Mouse (Mus musculus) midbrain, embryonic 15.5 days (tissue): ENCODE results near the gene Mdm2. TPM values are rescaled to one million over a fixed set of nuclear protein-coding genes. Genes with fewer than 3 reads are reported as not detected.

ENCODE experiments used
- ATAC-seq: fragments of 200-750 bp; cut with Nextera tagmentation; replicated peaks from 2 replicates; pipeline ENCODE4 v1.8.0; 2017; ENCODE audit warnings: moderate TSS enrichment
- H3K27ac ChIP-seq: fragments of 300-500 bp; sonication (generic); 2 replicates; pipeline ENCODE4 v1.5.1; 2015; ENCODE audit warnings: mild to moderate bottlenecking, inconsistent platforms
- H3K27me3 ChIP-seq: fragments of 300-500 bp; sonication (generic); replicated peaks from 2 replicates; pipeline ENCODE4 v1.6.1; 2015; ENCODE audit warnings: inconsistent platforms
- H3K36me3 ChIP-seq: fragments of 300-500 bp; sonication (generic); replicated peaks from 2 replicates; pipeline ENCODE4 v1.6.1; 2015; ENCODE audit warnings: inconsistent platforms
- H3K4me1 ChIP-seq: fragments of 300-500 bp; sonication (generic); 2 replicates; pipeline ENCODE4 v1.6.1; 2015; ENCODE audit warnings: inconsistent platforms
- H3K4me2 ChIP-seq: fragments of 300-500 bp; sonication (generic); 2 replicates; pipeline ENCODE4 v1.6.1; 2015; ENCODE audit warnings: inconsistent platforms, mild to moderate bottlenecking, moderate library complexity
- H3K4me3 ChIP-seq: fragments of 300-500 bp; sonication (generic); 2 replicates; pipeline ENCODE4 v1.5.1; 2015; ENCODE audit warnings: mild to moderate bottlenecking, inconsistent platforms
- H3K9ac ChIP-seq: fragments of 300-500 bp; sonication (generic); 2 replicates; pipeline ENCODE4 v1.6.1; 2015; ENCODE audit warnings: mild to moderate bottlenecking, inconsistent platforms
- H3K9me3 ChIP-seq: fragments of 300-500 bp; sonication (generic); 2 replicates; pipeline ENCODE4 v1.6.1; 2016; ENCODE audit warnings: inconsistent platforms
- WGBS: fragments of 180-500 bp; shearing (Covaris S2); methylation state at CpG from one replicate; pipeline ENCODE4 v1.1.7; 2015; ENCODE audit warnings: mixed read lengths; 5-methylcytosine and 5-hydroxymethylcytosine counted together
- polyA plus RNA-seq: library from polyadenylated mRNA; unstranded; fragments of >200 nt; fragmentation: Nextera tagmentation; extraction: Ambion mirVana; gene quantifications from 2 replicates; pipeline ENCODE4 v1.2.1, GENCODE M21; 2015

The Mdm2 gene
- polyA plus RNA-seq, 1 experiment from 2014 or later = 58.2 TPM

DNA sequence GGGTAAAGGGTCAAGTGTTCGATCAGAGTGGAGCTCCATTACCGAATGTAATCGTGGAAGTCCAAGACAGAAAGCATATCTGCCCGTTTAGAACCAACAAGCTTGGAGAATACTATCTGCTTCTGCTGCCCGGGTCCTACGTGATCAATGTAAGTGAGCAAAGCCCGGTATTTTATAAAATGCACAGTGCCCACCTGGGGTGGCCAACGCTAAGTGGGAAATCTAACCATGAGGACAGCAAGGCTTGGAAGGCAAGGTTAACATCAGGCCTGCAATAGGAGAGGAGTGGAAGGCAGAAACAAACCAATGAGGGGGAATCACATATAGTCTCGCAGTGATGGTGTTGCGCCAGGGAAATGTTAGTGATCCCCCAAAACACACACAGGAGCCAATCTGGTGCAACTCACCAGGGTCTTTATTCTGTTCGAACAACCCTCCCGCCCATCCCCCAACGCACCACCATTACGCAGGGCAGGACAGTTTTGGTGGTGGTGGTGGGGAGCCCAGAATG, 30.5 kb downstream of the Mdm2 start:
- Histone ChIP-seq H3K9me3 (no peaks in the 10 kb centered on the region), H3K4me3 (no peak overlapping the region), H3K4me1 (peaks cover 7% of the 10 kb centered on the region), H3K36me3 (no peaks in the 10 kb centered on the region), H3K9ac (no peak overlapping the region), H3K27me3 (no peaks in the 10 kb centered on the region), H3K27ac (no peak overlapping the region), H3K4me2 (no peak overlapping the region)
- 94% methylated on average over 14 of the region's 14 CpGs for WGBS
- ATAC-seq = no peak

- whole genome bisulfite sequencing = 91% methylated on average over 5 of the region's 5 CpGs
- no peak for ATAC-seq
- H3K4me3 ChIP-seq = no peak overlapping the region
These were observed 31.4 kb downstream of the Mdm2 start for GRCm38 (mm10) chr10:117679029-117679686.

DNA sequence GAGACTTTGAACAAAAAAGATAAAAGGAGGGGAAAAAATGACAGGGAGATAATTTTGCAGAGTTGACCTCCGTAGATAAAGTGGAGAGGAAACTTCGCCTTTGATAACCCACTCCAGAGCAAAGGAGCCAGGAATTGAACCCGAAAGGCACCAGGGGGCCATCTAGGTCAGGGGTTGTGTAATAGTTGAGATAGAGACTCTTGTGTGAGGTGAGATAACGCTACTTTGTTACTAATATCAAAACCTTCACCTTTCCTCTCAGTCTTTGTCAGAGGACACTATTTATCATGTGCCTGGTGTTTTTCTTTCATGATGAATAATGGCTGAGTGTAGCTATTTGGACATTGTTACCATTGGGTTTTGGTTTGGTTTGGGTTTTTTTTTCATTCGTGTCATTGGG, 32.2 kb downstream of the Mdm2 start:
- Histone ChIP-seq H3K4me3 (no peak overlapping the region), H3K9me3 (no peaks in the 10 kb centered on the region), H3K27ac (no peak overlapping the region), H3K9ac (no peak overlapping the region), H3K27me3 (no peaks in the 10 kb centered on the region), H3K4me1 (peaks cover 7% of the 10 kb centered on the region), H3K36me3 (no peaks in the 10 kb centered on the region), H3K4me2 (no peak overlapping the region)
- no peak for ATAC-seq
- WGBS = 79% methylated on average over 5 of the region's 5 CpGs

More at GRCm38 (mm10) chr10:117679029-117679686, 31.4 kb downstream of the Mdm2 start:
- H3K9me3 ChIP-seq = no peaks in the 10 kb centered on the region
- no peak overlapping the region for H3K9ac ChIP-seq
- H3K27me3 ChIP-seq = no peaks in the 10 kb centered on the region
- H3K4me1 ChIP-seq = peaks cover 7% of the 10 kb centered on the region
- H3K4me2 ChIP-seq = no peak overlapping the region
- H3K27ac ChIP-seq = no peak overlapping the region
- no peaks in the 10 kb centered on the region for H3K36me3 ChIP-seq

DNA sequence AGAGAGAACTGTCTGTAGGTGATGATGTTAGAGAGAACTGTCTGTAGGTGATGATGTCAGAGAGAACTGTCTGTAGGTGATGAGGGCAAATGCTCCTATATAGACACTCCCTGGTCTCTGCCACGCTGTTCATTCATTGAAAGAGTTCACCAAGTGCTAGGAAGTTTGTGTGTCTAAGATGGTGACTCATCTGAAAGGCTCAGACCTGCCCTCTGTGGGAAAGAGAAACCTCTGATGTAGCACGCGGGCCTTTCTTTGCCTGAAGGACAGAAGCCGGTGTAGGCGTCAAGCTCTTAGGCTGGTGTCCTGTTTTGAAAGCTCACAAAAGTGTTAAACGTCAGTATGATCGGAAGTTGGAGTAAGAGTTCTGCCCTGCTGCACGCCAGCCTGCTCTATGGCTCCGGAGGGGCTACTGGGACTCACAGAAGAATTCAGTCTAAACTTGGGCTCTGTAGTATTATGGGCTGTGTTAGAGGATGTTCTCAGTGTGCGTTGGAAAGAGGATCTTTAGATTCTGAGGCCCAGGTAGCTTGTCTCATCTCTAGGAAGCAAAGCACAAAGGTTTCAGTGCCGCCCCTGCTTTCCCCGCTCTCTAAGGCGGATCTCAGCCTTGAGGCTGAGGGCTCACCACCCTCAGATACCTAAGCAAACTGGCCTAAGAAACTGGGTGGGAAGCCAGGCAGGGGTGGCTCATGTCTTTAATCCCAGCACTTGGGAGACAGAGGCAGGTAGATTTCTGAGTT, 32.9 kb downstream of the Mdm2 start:
- WGBS = 79% methylated on average over 13 of the region's 13 CpGs
- Histone ChIP-seq H3K4me3 (no peak overlapping the region), H3K4me2 (no peak overlapping the region), H3K27ac (no peak overlapping the region), H3K4me1 (peaks cover 7% of the 10 kb centered on the region), H3K9me3 (no peaks in the 10 kb centered on the region), H3K9ac (0 out of 2 replicates have a peak overlapping the region, but pooled peaks have one; percentile 2), H3K27me3 (no peaks in the 10 kb centered on the region), H3K36me3 (no peaks in the 10 kb centered on the region)
- ATAC-seq = no peak

- peak overlapping the region; percentile 41 for H3K4me3 ChIP-seq
- H3K36me3 ChIP-seq = no peaks in the 10 kb centered on the region
- peak overlapping the region; percentile 60 for H3K4me2 ChIP-seq
- ATAC-seq = peak; percentile 61
- H3K27ac ChIP-seq = peak overlapping the region; percentile 78
- H3K9me3 ChIP-seq = no peaks in the 10 kb centered on the region
- peak overlapping the region; percentile 45; the same call in 1 of the 2 replicates for H3K9ac ChIP-seq
- H3K4me1 ChIP-seq = peaks cover 7% of the 10 kb centered on the region
- H3K27me3 ChIP-seq = no peaks in the 10 kb centered on the region
- whole genome bisulfite sequencing = 20% methylated on average over 17 of the region's 17 CpGs
These were observed 33.8 kb downstream of the Mdm2 start for GRCm38 (mm10) chr10:117676644-117677313.

DNA sequence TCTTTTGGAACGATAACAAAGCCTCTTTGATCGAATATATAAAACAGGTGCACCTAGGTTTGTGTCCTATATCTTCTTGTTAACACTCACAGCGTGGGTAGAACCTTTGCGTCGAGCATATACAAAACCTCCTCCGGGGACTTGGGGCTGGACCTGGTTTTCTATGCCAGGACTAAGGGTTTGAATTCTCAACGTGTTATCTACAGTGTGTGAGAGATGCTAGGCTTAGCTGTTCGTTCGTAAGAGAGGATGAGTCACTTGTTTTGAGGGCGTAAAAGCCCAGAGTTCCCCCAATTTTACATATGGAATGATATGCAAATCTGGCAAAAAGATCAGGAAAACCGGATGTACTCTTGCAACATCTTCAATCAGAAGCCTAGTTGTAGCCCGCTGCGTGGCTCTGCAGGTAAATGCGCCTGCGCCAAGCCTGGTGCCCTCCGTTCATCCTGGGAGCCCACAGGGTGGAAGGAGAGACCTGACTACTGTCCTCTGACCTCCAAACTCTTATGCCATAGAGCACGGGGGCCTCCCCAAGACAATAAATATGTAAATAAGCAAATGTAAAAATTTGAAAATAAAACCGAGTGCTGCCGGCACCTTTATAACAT, 34.4 kb downstream of the Mdm2 start:
- H3K9me3 ChIP-seq = no peaks in the 10 kb centered on the region
- WGBS = 24% methylated on average over 19 of the region's 19 CpGs
- H3K4me1 ChIP-seq = peaks cover 7% of the 10 kb centered on the region
- no peaks in the 10 kb centered on the region for H3K36me3 ChIP-seq
- H3K9ac ChIP-seq = peak overlapping the region; percentile 45
- H3K27ac ChIP-seq = peak overlapping the region; percentile 78
- peak overlapping the region; percentile 60 for H3K4me2 ChIP-seq
- peak overlapping the region; percentile 41 for H3K4me3 ChIP-seq
- no peaks in the 10 kb centered on the region for H3K27me3 ChIP-seq
- peak; percentile 87 for ATAC-seq

GRCm38 (mm10) chr10:117675096-117676035, 35.2 kb downstream of the Mdm2 start:
- Histone ChIP-seq H3K27ac (peak overlapping the region; percentile 78), H3K36me3 (no peaks in the 10 kb centered on the region), H3K4me3 (peak overlapping the region; percentile 41), H3K9ac (peak overlapping the region; percentile 45), H3K27me3 (no peaks in the 10 kb centered on the region), H3K4me1 (peaks cover 7% of the 10 kb centered on the region), H3K4me2 (peak overlapping the region; percentile 60), H3K9me3 (no peaks in the 10 kb centered on the region)
- peak; percentile 83 for ATAC-seq
- WGBS = 31% methylated on average over 20 of the region's 20 CpGs

DNA sequence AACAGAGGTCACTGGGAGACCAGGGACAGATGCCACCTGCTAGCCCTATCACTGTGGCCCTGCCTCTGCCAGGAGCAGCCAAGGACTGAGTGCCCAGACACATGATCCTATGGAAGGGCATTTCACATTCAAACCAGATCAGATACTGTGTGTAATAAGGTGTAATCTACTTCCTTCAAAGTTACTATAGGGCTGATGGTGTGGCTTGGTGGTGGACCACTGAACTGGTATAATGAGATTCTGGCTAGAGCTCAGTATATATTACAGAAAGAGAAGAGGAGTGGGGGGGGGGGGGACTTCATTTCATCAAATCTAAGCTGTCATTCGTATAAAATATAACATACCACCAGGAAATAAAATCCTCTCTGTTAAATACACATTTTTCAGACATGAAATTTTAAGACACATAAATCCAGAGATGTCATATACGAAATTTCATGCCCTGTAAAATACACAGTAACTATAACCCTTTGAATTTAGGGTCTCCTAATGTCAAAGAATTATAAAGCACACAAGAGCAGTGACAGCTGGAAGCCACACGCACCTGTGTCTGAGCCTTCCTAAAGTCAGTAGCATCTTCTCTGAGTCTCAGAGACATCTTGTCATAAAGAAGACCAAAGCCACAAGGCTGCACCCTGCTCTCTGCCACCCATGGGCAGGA, 36.1 kb downstream of the Mdm2 start:
- Histone ChIP-seq H3K4me3 (no peak overlapping the region), H3K27ac (no peak overlapping the region), H3K4me1 (peaks cover 7% of the 10 kb centered on the region), H3K9ac (no peak overlapping the region), H3K36me3 (no peaks in the 10 kb centered on the region), H3K27me3 (no peaks in the 10 kb centered on the region), H3K9me3 (no peaks in the 10 kb centered on the region), H3K4me2 (no peak overlapping the region)
- no peak for ATAC-seq
- WGBS = 85% methylated on average over 3 of the region's 3 CpGs

- peaks cover 7% of the 10 kb centered on the region for H3K4me1 ChIP-seq
- no peak for ATAC-seq
- 90% methylated on average over 1 of the region's 1 CpGs for WGBS
- H3K4me3 ChIP-seq = no peak overlapping the region
- no peaks in the 10 kb centered on the region for H3K36me3 ChIP-seq
- H3K27ac ChIP-seq = no peak overlapping the region
- no peaks in the 10 kb centered on the region for H3K27me3 ChIP-seq
- no peak overlapping the region for H3K9ac ChIP-seq
- no peaks in the 10 kb centered on the region for H3K9me3 ChIP-seq
- no peak overlapping the region for H3K4me2 ChIP-seq
These were observed 36.6 kb downstream of the Mdm2 start for GRCm38 (mm10) chr10:117673913-117674312.

DNA sequence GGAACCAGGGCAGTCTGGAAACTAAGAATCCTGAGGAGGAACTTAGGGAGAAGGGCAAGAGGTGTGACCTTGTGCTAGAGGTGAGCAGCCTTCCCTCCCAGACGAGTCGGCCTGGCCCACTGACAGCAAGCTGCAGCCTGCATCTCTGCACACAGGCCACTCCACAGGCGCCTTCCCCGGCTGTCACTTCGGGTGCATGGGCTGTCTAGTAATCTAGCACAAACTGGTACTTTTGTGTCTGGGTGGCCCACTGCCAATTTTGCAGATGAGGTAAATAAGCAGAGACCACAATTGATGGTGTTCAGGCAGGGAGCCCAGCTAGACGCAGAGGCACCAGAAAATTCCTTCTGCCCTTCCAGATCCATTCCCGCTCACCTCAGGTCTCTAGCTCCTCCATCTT, 37.9 kb downstream of the Mdm2 start:
- no peak for ATAC-seq
- no peak overlapping the region for H3K9ac ChIP-seq
- H3K27ac ChIP-seq = no peak overlapping the region
- H3K4me2 ChIP-seq = no peak overlapping the region
- H3K4me1 ChIP-seq = peaks cover 7% of the 10 kb centered on the region
- H3K27me3 ChIP-seq = no peaks in the 10 kb centered on the region
- no peaks in the 10 kb centered on the region for H3K9me3 ChIP-seq
- no peaks in the 10 kb centered on the region for H3K36me3 ChIP-seq
- WGBS = 49% methylated on average over 7 of the region's 7 CpGs
- H3K4me3 ChIP-seq = no peak overlapping the region
